Mouse (Mus musculus) embryonic facial prominence, embryonic 13.5 days (tissue): ENCODE data around the gene Tceal5. TPM values are rescaled to one million over a fixed set of nuclear protein-coding genes. Genes with fewer than 3 reads are reported as not detected.
"Not testable (repeated sequence)": the region's sequence is repeated elsewhere in the genome, so short reads cannot be mapped to it uniquely, and the experiment has no call there.

Experiments
- ATAC-seq: fragments of 200-750 bp; cut with Nextera tagmentation; 2 replicates; pipeline ENCODE4 v1.8.0; 2017; ENCODE audit warnings: low read depth; ENCODE audit not compliant: insufficient number of reproducible peaks, insufficient read depth, low FRiP score, low TSS enrichment
- H3K27ac ChIP-seq: fragments of 300-500 bp; sonication (generic); 2 replicates; pipeline ENCODE4 v1.5.1; 2015; ENCODE audit warnings: moderate library complexity, mild to moderate bottlenecking, inconsistent platforms
- H3K27me3 ChIP-seq: fragments of 300-500 bp; sonication (generic); 2 replicates; pipeline ENCODE4 v1.6.1; 2015; ENCODE audit warnings: mild to moderate bottlenecking, inconsistent platforms
- H3K36me3 ChIP-seq: fragments of 300-500 bp; sonication (generic); 2 replicates; pipeline ENCODE4 v1.6.1; 2015; ENCODE audit warnings: mild to moderate bottlenecking, inconsistent platforms
- H3K4me1 ChIP-seq: fragments of 300-500 bp; sonication (generic); 2 replicates; pipeline ENCODE4 v1.6.1; 2015; ENCODE audit warnings: inconsistent platforms
- H3K4me2 ChIP-seq: fragments of 300-500 bp; sonication (generic); 2 replicates; pipeline ENCODE4 v1.6.1; 2015; ENCODE audit warnings: moderate library complexity, mild to moderate bottlenecking, inconsistent platforms
- H3K4me3 ChIP-seq: fragments of 300-500 bp; sonication (generic); 2 replicates; pipeline ENCODE4 v1.5.1; 2015; ENCODE audit warnings: mild to moderate bottlenecking, inconsistent platforms
- H3K9ac ChIP-seq: fragments of 300-500 bp; sonication (generic); 2 replicates; pipeline ENCODE4 v1.6.1; 2015; ENCODE audit warnings: mild to moderate bottlenecking, inconsistent platforms
- H3K9me3 ChIP-seq: fragments of 300-500 bp; sonication (generic); 2 replicates; pipeline ENCODE4 v1.6.1; 2016; ENCODE audit warnings: inconsistent platforms
- WGBS: fragments of 180-500 bp; shearing (Covaris S2); methylation state at CpG from one replicate; pipeline ENCODE4 v1.1.7; 2015; ENCODE audit warnings: mixed read lengths; 5-methylcytosine and 5-hydroxymethylcytosine counted together
- polyA plus RNA-seq: library from polyadenylated mRNA; unstranded; fragments of >200 nt; fragmentation: Nextera tagmentation; extraction: Ambion mirVana; gene quantifications from 2 replicates; pipeline ENCODE4 v1.2.1, GENCODE M21; 2015

Gene Tceal5
- polyA plus RNA-seq, 1 experiment from 2014 or later, result 11.3 TPM

DNA sequence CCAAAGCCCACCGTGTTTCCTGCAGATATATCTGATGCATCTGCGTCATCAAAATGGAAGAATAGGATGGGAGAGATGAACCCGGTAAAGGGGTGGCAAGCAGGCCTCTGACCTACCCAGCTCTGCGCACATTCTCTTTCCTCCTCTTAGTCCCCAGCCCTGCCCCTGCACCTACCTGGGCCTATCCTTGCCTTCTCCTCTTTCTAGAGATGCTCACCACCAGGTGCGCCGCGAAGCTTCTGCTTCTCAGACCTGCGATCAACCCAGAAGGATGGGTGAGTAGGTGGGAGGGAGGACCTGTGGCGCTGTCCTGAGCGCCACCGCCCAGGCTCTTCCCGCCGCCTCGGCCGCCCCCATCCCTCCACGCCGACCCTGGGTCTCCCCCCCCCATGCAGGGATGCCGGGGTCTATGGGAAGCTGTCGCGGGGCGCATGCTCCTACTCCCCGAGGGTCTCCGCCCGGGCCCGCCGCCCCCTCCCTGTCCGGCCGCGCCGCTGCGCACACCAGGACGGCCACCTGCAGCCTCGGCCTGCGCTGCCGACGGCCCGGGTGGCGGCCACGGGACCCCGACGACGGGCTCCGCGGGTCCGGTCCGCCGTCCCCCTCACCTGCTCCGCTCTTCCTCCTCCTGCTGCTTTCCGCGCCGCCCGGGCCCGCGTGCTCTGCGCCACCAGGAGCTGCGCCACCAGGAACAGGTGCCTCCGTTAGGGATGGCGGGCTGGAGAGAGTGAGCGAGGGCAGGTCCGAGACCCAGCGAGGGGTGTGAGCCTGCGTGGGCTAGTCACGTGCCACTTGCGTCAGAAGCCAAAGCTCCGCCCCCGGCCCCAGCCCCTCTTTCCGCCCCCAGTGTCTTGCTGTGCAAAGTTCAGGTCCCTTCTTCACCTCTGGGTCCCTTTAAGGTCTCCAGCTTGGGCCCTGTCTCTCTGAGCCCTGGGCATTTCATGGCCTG, 11.3 kb upstream of the Tceal5 start, which contains the start of the genes Tceal7 and Bex1:
TSS of gene Tceal7 (plus strand) at position 51 of the 949 bp plus-strand sequence.
TSS of gene Bex1 (minus strand) at position 785 of the 949 bp plus-strand sequence.
- H3K36me3 ChIP-seq, H3K9ac ChIP-seq, H3K4me1 ChIP-seq, H3K27me3 ChIP-seq, H3K9me3 ChIP-seq, H3K27ac ChIP-seq: not testable (repeated sequence)
- 31% methylated on average over 5 of the region's 67 CpGs for WGBS
- peak; percentile 78 for ATAC-seq
- H3K4me3 ChIP-seq, result peak within 1 kb of the TSS; percentile 42
- H3K4me2 ChIP-seq, result peak within 1 kb of the TSS; percentile 55

GRCm38 (mm10) chrX:136213396-136213795, 9.7 kb upstream of the Tceal5 start:
- Histone ChIP-seq H3K27ac (no peak overlapping the region), H3K27me3 (peaks cover 8% of the 10 kb centered on the region; the same call in 1 of the 2 replicates), H3K36me3 (no peaks in the 10 kb centered on the region), H3K9me3 (no peaks in the 10 kb centered on the region), H3K4me3 (no peak overlapping the region), H3K4me2 (no peak overlapping the region), H3K4me1 (no peaks in the 10 kb centered on the region), H3K9ac (no peak overlapping the region)
- WGBS, result 69% methylated on average over 2 of the region's 2 CpGs
- no peak for ATAC-seq

GRCm38 (mm10) chrX:136204406-136204805, 730 bp upstream of the Tceal5 start:
- Histone ChIP-seq H3K9me3 (no peaks in the 10 kb centered on the region), H3K9ac (no peak overlapping the region), H3K27ac (no peak overlapping the region), H3K36me3 (no peaks in the 10 kb centered on the region), H3K4me3 (no peak overlapping the region), H3K4me2 (no peak overlapping the region), H3K27me3 (peaks cover 17% of the 10 kb centered on the region), H3K4me1 (no peaks in the 10 kb centered on the region)
- ATAC-seq, result no peak
- 76% methylated on average over 6 of the region's 6 CpGs for WGBS

DNA sequence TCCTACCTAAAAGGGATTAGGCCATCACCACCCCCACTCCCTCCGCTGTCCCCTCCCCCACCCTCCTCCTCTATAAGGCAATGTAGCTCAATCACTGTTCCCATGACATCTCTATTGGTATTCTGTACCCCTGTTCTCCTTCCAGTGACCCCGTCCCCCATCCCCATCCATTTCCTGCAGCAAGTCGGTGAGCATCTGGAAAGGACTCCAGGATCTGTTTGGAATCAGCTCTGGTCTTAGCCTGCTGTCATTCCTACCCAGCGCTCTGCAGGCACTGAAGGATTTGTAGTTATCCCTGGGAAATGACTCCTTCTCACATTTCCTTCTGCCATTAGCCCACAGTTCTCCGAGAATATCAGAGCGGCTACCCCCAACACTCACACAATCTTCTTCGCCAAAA, 419 bp downstream of the Tceal5 start:
- peaks cover 17% of the 10 kb centered on the region for H3K27me3 ChIP-seq
- peak overlapping the region; percentile 59 for H3K4me2 ChIP-seq
- WGBS, result 15% methylated on average over 7 of the region's 7 CpGs
- H3K36me3 ChIP-seq, result no peaks in the 10 kb centered on the region
- no peak overlapping the region for H3K27ac ChIP-seq
- H3K4me1 ChIP-seq, result no peaks in the 10 kb centered on the region
- no peak for ATAC-seq
- peak overlapping the region; percentile 48 for H3K4me3 ChIP-seq
- H3K9ac ChIP-seq, result peak overlapping the region; percentile 61; the same call in 1 of the 2 replicates
- no peaks in the 10 kb centered on the region for H3K9me3 ChIP-seq

GRCm38 (mm10) chrX:136196873-136197272, 6.8 kb downstream of the Tceal5 start:
- Histone ChIP-seq H3K4me2 (no peak overlapping the region), H3K27ac (no peak overlapping the region), H3K9ac (no peak overlapping the region), H3K27me3 (peaks cover 9% of the 10 kb centered on the region), H3K36me3 (no peaks in the 10 kb centered on the region), H3K4me1 (no peaks in the 10 kb centered on the region), H3K9me3 (no peaks in the 10 kb centered on the region), H3K4me3 (no peak overlapping the region)
- no peak for ATAC-seq
- WGBS, result 52% methylated on average over 1 of the region's 1 CpGs

DNA sequence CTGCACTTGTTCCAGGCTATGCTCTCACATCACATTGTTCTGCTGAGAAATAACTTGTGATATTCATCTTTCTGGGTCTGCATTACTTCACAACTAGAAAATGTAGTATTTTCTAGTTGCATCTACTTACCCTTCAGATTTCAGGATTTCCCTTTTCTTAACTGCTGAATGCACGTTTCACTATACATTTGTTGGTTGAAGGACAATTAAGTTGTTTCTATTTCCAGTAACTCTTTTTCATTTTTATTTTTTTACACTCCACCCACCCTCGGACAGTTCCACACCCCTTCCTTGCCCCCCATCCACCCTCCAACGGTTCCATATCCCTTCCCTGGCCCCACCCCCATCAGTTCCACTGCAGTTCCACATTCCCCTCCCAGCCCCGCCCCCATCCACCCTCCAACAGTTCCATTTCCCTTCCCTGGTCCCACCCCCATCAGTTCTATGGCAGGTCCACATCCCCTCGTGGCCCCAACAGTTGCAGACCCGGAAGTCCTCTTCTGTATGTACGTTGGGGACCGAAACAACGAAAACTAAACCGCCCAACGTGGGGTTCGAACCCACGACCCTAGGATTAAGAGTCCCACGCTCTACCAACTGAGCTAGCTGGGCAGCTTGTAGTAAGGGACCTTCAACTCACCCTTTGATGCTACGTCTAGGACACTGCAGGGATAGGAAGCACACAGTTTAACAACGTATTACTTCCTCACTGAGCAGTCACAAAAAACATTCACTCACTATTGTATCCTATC, 8.3 kb downstream of the Tceal5 start:
- Histone ChIP-seq H3K36me3 (no peaks in the 10 kb centered on the region), H3K9me3 (no peaks in the 10 kb centered on the region), H3K9ac (no peak overlapping the region), H3K4me2 (no peak overlapping the region), H3K27ac (no peak overlapping the region), H3K4me3 (no peak overlapping the region), H3K27me3 (peaks cover 1% of the 10 kb centered on the region), H3K4me1 (no peaks in the 10 kb centered on the region)
- ATAC-seq, result no peak
- WGBS, result 84% methylated on average over 16 of the region's 16 CpGs

- Histone ChIP-seq H3K4me3 (no peak overlapping the region), H3K9ac (no peak overlapping the region), H3K27me3 (peaks cover 12% of the 10 kb centered on the region), H3K4me2 (no peak overlapping the region), H3K4me1 (no peaks in the 10 kb centered on the region), H3K9me3 (no peaks in the 10 kb centered on the region), H3K27ac (no peak overlapping the region), H3K36me3 (no peaks in the 10 kb centered on the region)
- 72% methylated on average over 1 of the region's 1 CpGs for WGBS
- ATAC-seq, result no peak
Measured at GRCm38 (mm10) chrX:136183107-136183506, 20.6 kb downstream of the Tceal5 start.

- WGBS, result 38% methylated on average over 11 of the region's 11 CpGs
- peaks cover 17% of the 10 kb centered on the region for H3K27me3 ChIP-seq
- no peaks in the 10 kb centered on the region for H3K36me3 ChIP-seq
- no peak overlapping the region for H3K9ac ChIP-seq
- no peak overlapping the region for H3K4me3 ChIP-seq
- no peak overlapping the region for H3K27ac ChIP-seq
- H3K4me2 ChIP-seq, result no peak overlapping the region
- no peaks in the 10 kb centered on the region for H3K4me1 ChIP-seq
- ATAC-seq, result no peak
- no peaks in the 10 kb centered on the region for H3K9me3 ChIP-seq
Measured at GRCm38 (mm10) chrX:136180897-136181553, 22.7 kb downstream of the Tceal5 start.

- Histone ChIP-seq H3K27ac (peak overlapping the region; percentile 92), H3K9ac (peak overlapping the region; percentile 58), H3K4me3 (peak overlapping the region; percentile 59)
Measured at GRCm38 (mm10) chrX:136172786-136173185, 30.9 kb downstream of the Tceal5 start.

GRCm38 (mm10) chrX:136172118-136172551, 31.5 kb downstream of the Tceal5 start, which contains the start of gene Tceal8:
Tceal8 (minus strand) TSS chrX:136172342.
- Histone ChIP-seq H3K27me3 (peaks cover 16% of the 10 kb centered on the region), H3K9me3 (no peaks in the 10 kb centered on the region), H3K9ac (peak within 1 kb of the TSS; percentile 84), H3K4me3 (peak within 1 kb of the TSS; percentile 59), H3K36me3 (peaks cover 6% of the 10 kb centered on the region; the same call in 1 of the 2 replicates), H3K4me1 (peaks cover 3% of the 10 kb centered on the region; the same call in 1 of the 2 replicates), H3K27ac (peak within 1 kb of the TSS; percentile 92), H3K4me2 (peak within 1 kb of the TSS; percentile 57)
- 22% methylated on average over 10 of the region's 10 CpGs for WGBS
- ATAC-seq, result peak; percentile 90

More at GRCm38 (mm10) chrX:136172786-136173185, 30.9 kb downstream of the Tceal5 start:
- peaks cover 3% of the 10 kb centered on the region; the same call in 1 of the 2 replicates for H3K4me1 ChIP-seq
- no peak for ATAC-seq
- H3K27me3 ChIP-seq, result peaks cover 18% of the 10 kb centered on the region
- peaks cover 6% of the 10 kb centered on the region; the same call in 1 of the 2 replicates for H3K36me3 ChIP-seq
- H3K9me3 ChIP-seq, result no peaks in the 10 kb centered on the region
- 28% methylated on average over 10 of the region's 10 CpGs for WGBS
- peak overlapping the region; percentile 55 for H3K4me2 ChIP-seq
